Mouse (Mus musculus) effector memory CD4-positive, alpha-beta T cell, adult 7 months (primary cell): ENCODE data around the gene Bysl. TPM values are rescaled to one million over a fixed set of nuclear protein-coding genes. Genes with fewer than 3 reads are reported as not detected.

ENCODE experiments used
- polyA plus RNA-seq: library from polyadenylated mRNA; unstranded; fragments of 100-300 nt; shearing (Covaris generic); gene quantifications from one replicate; pipeline ENCODE4 v1.2.1, GENCODE M21; 2017

Bysl gene
- polyA plus RNA-seq: 20.1 TPM

GRCm38 (mm10) chr17:47610849-47611660, at the start of gene Bysl, which contains the start of the genes Med20 and Gm20517:
TSS of gene Bysl (minus strand) at chr17:47611492.
TSS of gene Med20 (plus strand) at chr17:47611582.
TSS of gene Gm20517 (plus strand) at chr17:47611589.

GRCm38 (mm10) chr17:47630678-47631065, 19.4 kb upstream of the Bysl start, which contains the start of gene Usp49:
TSS of gene Usp49 (plus strand) at chr17:47630690.

Other genes with a start within 250 kb of the Bysl start
- 27.2 TPM for gene Mrps10, start 242.6 kb downstream of the Bysl start, polyA plus RNA-seq
- gene Guca1b, start 226.1 kb downstream of the Bysl start, polyA plus RNA-seq: 1.7 TPM
- not detected for gene Guca1a, start 210.9 kb downstream of the Bysl start, polyA plus RNA-seq
- gene AI661453, start 174.9 kb downstream of the Bysl start, polyA plus RNA-seq: not detected
- gene 1700001C19Rik, start 174.1 kb downstream of the Bysl start, polyA plus RNA-seq: not detected
- gene Taf8, start 109.2 kb downstream of the Bysl start, polyA plus RNA-seq: 47.6 TPM
- 327 TPM for gene Ccnd3, start 106.4 kb downstream of the Bysl start, polyA plus RNA-seq
- 33.6 TPM for gene Med20, start 90 bp upstream of the Bysl start, polyA plus RNA-seq
- gene Gm20517, start 97 bp upstream of the Bysl start, polyA plus RNA-seq: 3.0 TPM
- gene Usp49, start 19.2 kb upstream of the Bysl start, polyA plus RNA-seq: 5.1 TPM
- 202 TPM for gene Tomm6, start 76.9 kb upstream of the Bysl start, polyA plus RNA-seq
- gene Frs3, start 77.5 kb upstream of the Bysl start, polyA plus RNA-seq: 0.46 TPM
- gene Gm21981, start 83.0 kb upstream of the Bysl start, polyA plus RNA-seq: not detected
- gene Prickle4, start 83.2 kb upstream of the Bysl start, polyA plus RNA-seq: not detected
- not detected for gene Pgc, start 115.3 kb upstream of the Bysl start, polyA plus RNA-seq
- 23.7 TPM for gene Tfeb, start 125.5 kb upstream of the Bysl start, polyA plus RNA-seq
- not detected for gene Mdfi, start 223.2 kb upstream of the Bysl start, polyA plus RNA-seq